Mouse (Mus musculus) lung, embryonic 16.5 days (tissue): ENCODE measurements around the gene Gyg. TPM values are rescaled to one million over a fixed set of nuclear protein-coding genes. Genes with fewer than 3 reads are reported as not detected.

ENCODE experiments used
- ATAC-seq: fragments of 200-750 bp; cut with Nextera tagmentation; 2 replicates; pipeline ENCODE4 v1.8.0; 2017; ENCODE audit warnings: low read depth, mild to moderate bottlenecking, moderate library complexity
- H3K27ac ChIP-seq: fragments of 300-500 bp; sonication (generic); 2 replicates; pipeline ENCODE4 v1.5.1; 2014; ENCODE audit warnings: mild to moderate bottlenecking, control low read depth, low read length
- H3K27me3 ChIP-seq: fragments of 300-500 bp; sonication (generic); 2 replicates; pipeline ENCODE4 v1.6.1; 2014; ENCODE audit warnings: low read depth, low read length, mixed read lengths; ENCODE audit not compliant: control insufficient read depth, insufficient read depth
- H3K36me3 ChIP-seq: fragments of 300-500 bp; sonication (generic); 2 replicates; pipeline ENCODE4 v1.6.1; 2014; ENCODE audit warnings: low read length; ENCODE audit not compliant: control insufficient read depth, insufficient read depth
- H3K4me1 ChIP-seq: fragments of 300-500 bp; sonication (generic); replicated peaks from 2 replicates; pipeline ENCODE4 v1.6.1; 2014; ENCODE audit warnings: low read length, mixed read lengths; ENCODE audit not compliant: control insufficient read depth, insufficient read depth
- H3K4me2 ChIP-seq: fragments of 300-500 bp; sonication (generic); 2 replicates; pipeline ENCODE4 v1.6.1; 2014; ENCODE audit warnings: low read depth, low read length, control low read depth
- H3K4me3 ChIP-seq: fragments of 300-500 bp; sonication (generic); 2 replicates; pipeline ENCODE4 v1.5.1; 2014; ENCODE audit warnings: mild to moderate bottlenecking, low read length, control low read depth
- H3K9ac ChIP-seq: fragments of 300-500 bp; sonication (generic); 2 replicates; pipeline ENCODE4 v1.6.1; 2014; ENCODE audit warnings: low read length, control low read depth
- H3K9me3 ChIP-seq: fragments of 300-500 bp; sonication (generic); 2 replicates; pipeline ENCODE4 v1.6.1; 2016; ENCODE audit warnings: low read length; ENCODE audit not compliant: control insufficient read depth
- WGBS: fragments of 180-500 bp; shearing (Covaris S2); extraction: QIAGEN DNeasy Blood & Tissue Kit; methylation state at CpG from one replicate; pipeline ENCODE4 v1.1.7; 2014; 5-methylcytosine and 5-hydroxymethylcytosine counted together
- polyA plus RNA-seq: library from polyadenylated mRNA; unstranded; fragments of >200 nt; fragmentation: Nextera tagmentation; extraction: Ambion mirVana; gene quantifications from 2 replicates; pipeline ENCODE4 v1.2.1, GENCODE M21; 2015

Gene Gyg
- polyA plus RNA-seq, 1 experiment from 2014 or later = 336 TPM

GRCm38 (mm10) chr3:20076145-20077053 is 78.7 kb downstream of the Gyg start:
- ATAC-seq = no peak
- Histone ChIP-seq H3K27ac (no peak overlapping the region), H3K36me3 (peaks cover 13% of the 10 kb centered on the region), H3K4me1 (no peaks in the 10 kb centered on the region), H3K4me2 (no peak overlapping the region), H3K27me3 (no peaks in the 10 kb centered on the region), H3K9ac (no peak overlapping the region), H3K4me3 (no peak overlapping the region), H3K9me3 (no peaks in the 10 kb centered on the region)
- WGBS = 82% methylated on average over 11 of the region's 11 CpGs

Other genes with a start within 250 kb of the Gyg start
- gene Cp, start 198.3 kb downstream of the Gyg start, polyA plus RNA-seq = 5.6 and 8.2 TPM in 2 replicates
- 11.4 and 12.2 TPM in 2 replicates for gene Hps3, start 120.0 kb downstream of the Gyg start, polyA plus RNA-seq
- 20.0 and 21.1 TPM in 2 replicates for gene Hltf, start 97.5 kb downstream of the Gyg start, polyA plus RNA-seq
- gene Cpa3, start 86.9 kb upstream of the Gyg start, polyA plus RNA-seq = 7.2 and 9.3 TPM in 2 replicates
- 2.0 and 2.9 TPM in 2 replicates for gene Cpb1, start 120.4 kb upstream of the Gyg start, polyA plus RNA-seq
- 2.2 and 2.8 TPM in 2 replicates for gene Agtr1b, start 211.9 kb upstream of the Gyg start, polyA plus RNA-seq